Mouse (Mus musculus) hindbrain, postnatal 0 days (tissue): Measurements from ENCODE around the gene Klf1. TPM values are rescaled to one million over a fixed set of nuclear protein-coding genes. Genes with fewer than 3 reads are reported as not detected.

Source experiments
- ATAC-seq: fragments of 200-750 bp; cut with Nextera tagmentation; 2 replicates; pipeline ENCODE4 v1.8.0; 2017; ENCODE audit warnings: mild to moderate bottlenecking, moderate TSS enrichment, moderate library complexity
- DNase-seq: peaks from one replicate; pipeline ENCODE4 v3.0.0-alpha.2; 2015; ENCODE audit warnings: low spot score
- H3K27ac ChIP-seq: fragments of 300-500 bp; sonication (generic); 2 replicates; pipeline ENCODE4 v1.5.1; 2014; ENCODE audit warnings: mild to moderate bottlenecking
- H3K27me3 ChIP-seq: fragments of 300-500 bp; sonication (generic); 2 replicates; pipeline ENCODE4 v1.6.1; 2014; ENCODE audit warnings: low read length, mixed read lengths; ENCODE audit not compliant: insufficient read depth
- H3K36me3 ChIP-seq: fragments of 300-500 bp; sonication (generic); 2 replicates; pipeline ENCODE4 v1.6.1; 2014; ENCODE audit warnings: low read length, mixed read lengths; ENCODE audit not compliant: insufficient read depth
- H3K4me1 ChIP-seq: fragments of 300-500 bp; sonication (generic); 2 replicates; pipeline ENCODE4 v1.6.1; 2014; ENCODE audit warnings: antibody characterized with exemption, low read length, mixed read lengths; ENCODE audit not compliant: insufficient read depth
- H3K4me2 ChIP-seq: fragments of 300-500 bp; sonication (generic); 2 replicates; pipeline ENCODE4 v1.6.1; 2014; ENCODE audit warnings: low read depth, mild to moderate bottlenecking, low read length, moderate library complexity, mixed read lengths
- H3K4me3 ChIP-seq: fragments of 300-500 bp; sonication (generic); 2 replicates; pipeline ENCODE4 v1.5.1; 2014; ENCODE audit warnings: low read length
- H3K9ac ChIP-seq: fragments of 300-500 bp; sonication (generic); replicated peaks from 2 replicates; pipeline ENCODE4 v1.6.1; 2014; ENCODE audit warnings: mild to moderate bottlenecking, low read length, moderate library complexity, mixed read lengths
- H3K9me3 ChIP-seq: fragments of 300-500 bp; sonication (generic); 2 replicates; pipeline ENCODE4 v1.6.1; 2016; ENCODE audit warnings: low read length, mixed read lengths
- CTCF ChIP-seq: IDR thresholded peaks from 2 replicates; pipeline ENCODE4 v1.5.1; 2016; ENCODE audit warnings: antibody characterized with exemption, control low read depth, low read depth
- WGBS: fragments of 180-500 bp; shearing (Covaris S2); extraction: QIAGEN DNeasy Blood & Tissue Kit; methylation state at CpG from one replicate; pipeline ENCODE4 v1.1.7; 2014; 5-methylcytosine and 5-hydroxymethylcytosine counted together
- polyA plus RNA-seq: library from polyadenylated mRNA; unstranded; fragments of >200 nt; fragmentation: Nextera tagmentation; extraction: Ambion mirVana; gene quantifications from 2 replicates; pipeline ENCODE4 v1.2.1, GENCODE M21; 2015
- total RNA-seq: library from RNA; depleted of rRNA; stranded (reverse); fragments of >200 nt; gene quantifications from 2 replicates; pipeline ENCODE4 v1.2.3, GENCODE M21; 2014

The Klf1 gene
- total and polyA plus RNA-seq, 2 experiments from 2014 or later = 0.34 to 1.2 TPM

- Histone ChIP-seq H3K4me3 (peak overlapping the region; percentile 62), H3K4me1 (peaks cover 14% of the 10 kb centered on the region), H3K27ac (no peak overlapping the region), H3K9ac (peak overlapping the region; percentile 66), H3K27me3 (no peaks in the 10 kb centered on the region), H3K9me3 (no peaks in the 10 kb centered on the region), H3K36me3 (peaks cover 12% of the 10 kb centered on the region; the same call in 1 of the 2 replicates), H3K4me2 (peak overlapping the region; percentile 97)
- no peak for TF ChIP-seq CTCF
- ATAC-seq (peak; percentile 62), DNase-seq (no peak)
- 12% methylated on average over 31 of the region's 31 CpGs for WGBS
Observed at GRCm38 (mm10) chr8:84892993-84893708, 8.6 kb upstream of the Klf1 start.

- WGBS = under 1% methylated on average over 11 of the region's 11 CpGs
- DNase-seq = peak; percentile 97
Observed at GRCm38 (mm10) chr8:84893709-84894134, 8.0 kb upstream of the Klf1 start, which contains the start of gene Gcdh. Gene Gcdh (minus strand): TSS chr8:84893921.

GRCm38 (mm10) chr8:84895963-84896362, 5.8 kb upstream of the Klf1 start:
- H3K4me1 ChIP-seq = peaks cover 14% of the 10 kb centered on the region
- no peak overlapping the region for H3K4me2 ChIP-seq
- H3K27me3 ChIP-seq = no peaks in the 10 kb centered on the region; the same call in 1 of the 2 replicates
- no peak for TF ChIP-seq CTCF
- no peaks in the 10 kb centered on the region for H3K9me3 ChIP-seq
- no peak overlapping the region for H3K27ac ChIP-seq
- WGBS = 78% methylated on average over 5 of the region's 5 CpGs
- no peak overlapping the region for H3K9ac ChIP-seq
- ATAC-seq = no peak
- no peak for DNase-seq
- H3K4me3 ChIP-seq = no peak overlapping the region
- peaks cover under 1% of the 10 kb centered on the region; the same call in 1 of the 2 replicates for H3K36me3 ChIP-seq

More at GRCm38 (mm10) chr8:84893709-84894134, 8.0 kb upstream of the Klf1 start, which contains the start of gene Gcdh:
- peak; percentile 99 for ATAC-seq
- H3K4me3 ChIP-seq = peak within 1 kb of the TSS; percentile 62
- peak within 1 kb of the TSS; percentile 97 for H3K4me2 ChIP-seq
- TF ChIP-seq CTCF = no peak; the same call in 1 of the 2 replicates
- H3K36me3 ChIP-seq = peaks cover 7% of the 10 kb centered on the region; the same call in 1 of the 2 replicates
- H3K4me1 ChIP-seq = peaks cover 14% of the 10 kb centered on the region
- no peak within 1 kb of the TSS for H3K27ac ChIP-seq
- H3K9me3 ChIP-seq = no peaks in the 10 kb centered on the region
- H3K27me3 ChIP-seq = no peaks in the 10 kb centered on the region
- H3K9ac ChIP-seq = peak within 1 kb of the TSS; percentile 66

- Histone ChIP-seq H3K27ac (no peak overlapping the region), H3K4me3 (no peak overlapping the region), H3K36me3 (no peaks in the 10 kb centered on the region), H3K27me3 (no peaks in the 10 kb centered on the region; the same call in 1 of the 2 replicates), H3K9ac (no peak overlapping the region), H3K4me1 (0 out of 2 replicates have a peak, but pooled peaks cover 4% of the 10 kb centered on the region), H3K4me2 (no peak overlapping the region), H3K9me3 (no peaks in the 10 kb centered on the region)
- WGBS = 72% methylated on average over 4 of the region's 4 CpGs
- ATAC-seq (no peak), DNase-seq (no peak)
- no peak for TF ChIP-seq CTCF
Observed at GRCm38 (mm10) chr8:84901071-84901470, 657 bp upstream of the Klf1 start.

GRCm38 (mm10) chr8:84902367-84902919, 715 bp downstream of the Klf1 start:
- 5% methylated on average over 24 of the region's 24 CpGs for WGBS
- DNase-seq (no peak), ATAC-seq (no peak)
- Histone ChIP-seq H3K4me2 (peak overlapping the region; percentile 86), H3K36me3 (no peaks in the 10 kb centered on the region), H3K9me3 (no peaks in the 10 kb centered on the region), H3K4me3 (peak overlapping the region; percentile 46), H3K4me1 (0 out of 2 replicates have a peak, but pooled peaks cover 4% of the 10 kb centered on the region), H3K27me3 (no peaks in the 10 kb centered on the region; the same call in 1 of the 2 replicates), H3K9ac (peak overlapping the region; percentile 47), H3K27ac (no peak overlapping the region)
- TF ChIP-seq CTCF = no peak

- no peaks in the 10 kb centered on the region for H3K36me3 ChIP-seq
- H3K27me3 ChIP-seq = no peaks in the 10 kb centered on the region; the same call in 1 of the 2 replicates
- H3K4me2 ChIP-seq = peak overlapping the region; percentile 86
- H3K9ac ChIP-seq = peak overlapping the region; percentile 47
- H3K4me1 ChIP-seq = 0 out of 2 replicates have a peak, but pooled peaks cover 4% of the 10 kb centered on the region
- peak; percentile 93 for DNase-seq
- TF ChIP-seq CTCF = peak; percentile 84
- no peaks in the 10 kb centered on the region for H3K9me3 ChIP-seq
- peak overlapping the region; percentile 46 for H3K4me3 ChIP-seq
- peak; percentile 91 for ATAC-seq
- H3K27ac ChIP-seq = 0 out of 2 replicates have a peak overlapping the region, but pooled peaks have one; percentile 23
- WGBS = under 1% methylated on average over 66 of the region's 68 CpGs
Observed at GRCm38 (mm10) chr8:84902920-84903661, 1.4 kb downstream of the Klf1 start.
